Mouse (Mus musculus) adrenal gland, postnatal 10 days (tissue): ENCODE measurements around the gene H2-Ke6. TPM values are rescaled to one million over a fixed set of nuclear protein-coding genes. Genes with fewer than 3 reads are reported as not detected.

Source experiments
- DNase-seq: peaks from one replicate; pipeline ENCODE4 v3.0.0; 2021; ENCODE audit warnings: mixed read lengths
- long read RNA-seq, 2 experiments: library from polyadenylated mRNA; stranded (forward); transcript quantifications; one replicate each; pipeline ENCODE4 v2.0.0; 2021
- total RNA-seq, 2 experiments: library from RNA; stranded (reverse); gene quantifications; 2 replicates each; pipeline ENCODE4 v1.2.3; 2021

The H2-Ke6 gene
- 100 to 1,000 TPM; 184 to 194 TPM for total RNA-seq
- long read RNA-seq, experiment 1, transcript H2-Ke6-201 (9 exons, 965 nt), result major isoform, 138 of 311 reads
- long read RNA-seq, experiment 1, transcript H2-Ke6-212 (8 exons, 1,133 nt), result minor isoform, 6 of 311 reads
- long read RNA-seq, experiment 1, partial matches to known transcripts, result 151 of 311 reads
- long read RNA-seq, experiment 1, other reads (novel, unspliced or antisense), result 14 of 311 reads
- long read RNA-seq, experiment 2, transcript H2-Ke6-201 (9 exons, 965 nt), result major isoform, 92 of 225 reads
- long read RNA-seq, experiment 2, partial matches to known transcripts, result 120 of 225 reads
- long read RNA-seq, experiment 2, other reads (novel, unspliced or antisense), result 7 of 225 reads

- peak; percentile 96 for DNase-seq
Observed at GRCm38 (mm10) chr17:34027656-34028223, at the start of gene H2-Ke6. Gene H2-Ke6, minus strand, starts transcription at chr17:34028060.

GRCm38 (mm10) chr17:34077549-34077948 lies 49.7 kb upstream of the H2-Ke6 start:
- DNase-seq, result peak; percentile 82

GRCm38 (mm10) chr17:34075271-34075670 lies 47.4 kb upstream of the H2-Ke6 start:
- DNase-seq, result peak; percentile 80

- no peak for DNase-seq
Observed at GRCm38 (mm10) chr17:34072091-34072490, 44.2 kb upstream of the H2-Ke6 start.

GRCm38 (mm10) chr17:34068864-34069263 lies 41.0 kb upstream of the H2-Ke6 start:
- no peak for DNase-seq

GRCm38 (mm10) chr17:34057224-34057623 lies 29.4 kb upstream of the H2-Ke6 start:
- no peak for DNase-seq

- no peak for DNase-seq
Observed at GRCm38 (mm10) chr17:34047404-34048050, 19.7 kb upstream of the H2-Ke6 start.

- no peak for DNase-seq
Observed at GRCm38 (mm10) chr17:34045941-34046340, 18.1 kb upstream of the H2-Ke6 start.

GRCm38 (mm10) chr17:34039562-34040450 lies 11.9 kb upstream of the H2-Ke6 start:
- peak; percentile 76 for DNase-seq

GRCm38 (mm10) chr17:34038878-34039561 lies 11.2 kb upstream of the H2-Ke6 start, which contains the start of gene Col11a2:
Gene Col11a2, plus strand, starts transcription at chr17:34039437.
- peak; percentile 32 for DNase-seq

- peak; percentile 53 for DNase-seq
Observed at GRCm38 (mm10) chr17:34038440-34038839, 10.6 kb upstream of the H2-Ke6 start.

- no peak for DNase-seq
Observed at GRCm38 (mm10) chr17:34037241-34037640, 9.4 kb upstream of the H2-Ke6 start.

- DNase-seq, result peak; percentile 71
Observed at GRCm38 (mm10) chr17:34036647-34037046, 8.8 kb upstream of the H2-Ke6 start.

GRCm38 (mm10) chr17:34035517-34035916 lies 7.7 kb upstream of the H2-Ke6 start:
- no peak for DNase-seq

GRCm38 (mm10) chr17:34034064-34034463 lies 6.2 kb upstream of the H2-Ke6 start:
- DNase-seq, result peak; percentile 79

- no peak for DNase-seq
Observed at GRCm38 (mm10) chr17:34033441-34033840, 5.6 kb upstream of the H2-Ke6 start.

- DNase-seq, result peak; percentile 42
Observed at GRCm38 (mm10) chr17:34032806-34033205, 4.9 kb upstream of the H2-Ke6 start.

GRCm38 (mm10) chr17:34032174-34032632 lies 4.3 kb upstream of the H2-Ke6 start:
- peak; percentile 86 for DNase-seq

GRCm38 (mm10) chr17:34031465-34032173 lies 3.8 kb upstream of the H2-Ke6 start, which contains the start of the genes Slc39a7 and Rxrb:
Gene Slc39a7, minus strand, starts transcription at chr17:34031682.
Gene Rxrb, plus strand, starts transcription at chr17:34031812.
- DNase-seq, result peak; percentile 100

GRCm38 (mm10) chr17:34030861-34031326 lies 3.0 kb upstream of the H2-Ke6 start:
- DNase-seq, result no peak
